Mouse (Mus musculus) spleen, adult 12 weeks (tissue): ENCODE results near the gene Loxl4.

ENCODE experiments used
- DNase-seq: peaks from one replicate; pipeline ENCODE4 v3.0.0; 2022; ENCODE audit warnings: low spot score

Loxl4 gene

DNA sequence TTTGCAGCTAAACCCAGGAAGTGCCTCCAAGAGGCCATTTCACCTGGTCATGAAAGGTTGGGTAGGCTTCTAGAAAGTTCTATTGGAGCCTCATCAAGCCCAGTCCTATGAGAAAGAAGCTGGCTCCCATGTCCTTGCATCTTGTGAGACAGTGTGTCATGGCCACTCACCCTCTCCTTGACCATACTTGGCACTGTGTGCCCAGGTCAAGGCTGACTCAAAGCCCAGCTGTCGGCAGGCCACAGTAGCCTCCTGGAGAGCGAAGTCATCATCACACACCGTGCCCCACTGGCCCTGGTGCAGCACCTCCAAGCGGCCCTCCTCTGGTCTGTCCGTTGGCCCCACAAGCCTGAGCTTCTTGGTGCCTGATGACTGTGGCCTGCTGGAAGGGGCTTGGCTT is 4.5 kb downstream of the Loxl4 start:
- no peak for DNase-seq

DNA sequence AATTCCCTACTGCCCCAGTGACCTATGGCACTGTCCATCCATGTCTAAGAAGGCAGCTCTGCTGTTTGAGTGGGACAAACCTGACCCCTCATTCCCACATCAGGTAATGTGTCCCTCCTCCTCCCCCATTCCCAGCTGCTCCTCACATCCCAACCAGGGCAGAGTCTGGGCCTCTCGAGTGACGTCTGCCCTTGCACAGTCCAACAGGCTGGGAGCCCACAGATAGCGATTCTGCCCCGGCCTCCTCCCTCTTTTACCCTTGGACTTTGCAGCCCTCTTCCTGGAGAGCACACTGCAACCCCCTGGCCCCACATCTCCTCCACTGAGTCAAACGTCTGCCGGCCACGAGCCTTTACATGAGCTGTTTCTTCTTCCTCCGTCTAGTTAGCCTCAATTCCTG is 10.0 kb downstream of the Loxl4 start:
- DNase-seq, result no peak

DNA sequence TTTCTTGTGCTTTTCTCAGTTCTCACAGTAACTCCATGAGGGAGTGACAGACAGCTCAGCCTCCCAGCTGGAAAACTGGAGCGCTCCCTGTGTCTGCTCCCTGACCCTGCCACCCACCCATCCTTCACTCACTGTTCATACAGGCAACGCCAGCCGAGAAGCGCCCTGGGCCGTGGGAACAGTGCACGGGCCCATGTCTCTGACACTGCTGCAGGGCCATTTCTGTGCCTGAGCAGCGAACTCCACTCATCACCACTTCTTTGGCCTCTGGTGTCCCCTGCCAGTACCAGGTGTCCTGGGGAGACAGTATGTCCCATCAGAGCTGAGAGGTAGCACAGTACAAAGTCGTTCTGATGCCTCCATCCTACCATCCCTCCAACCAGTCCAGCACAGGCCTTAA is 10.6 kb downstream of the Loxl4 start:
- no peak for DNase-seq

DNA sequence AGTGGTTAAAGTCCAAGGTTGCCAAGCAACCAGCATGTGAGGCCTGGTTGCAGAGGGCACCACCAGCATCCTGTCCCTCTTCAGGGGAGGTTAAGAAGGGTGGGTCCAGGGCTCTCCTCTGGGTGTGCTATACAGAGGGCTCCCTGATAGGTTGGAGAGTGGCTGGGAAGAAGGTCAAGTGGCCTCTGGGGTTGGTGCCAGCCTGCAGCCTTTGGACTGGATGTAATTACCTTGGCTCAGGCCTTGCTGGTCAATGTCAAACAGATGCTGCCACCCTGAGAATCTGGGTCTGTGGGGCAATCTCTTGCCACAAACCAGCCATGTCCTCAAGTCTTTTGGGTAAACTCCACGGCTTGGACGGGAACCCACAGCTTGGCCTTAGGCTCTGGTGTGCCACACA is 11.2 kb downstream of the Loxl4 start:
- no peak for DNase-seq

DNA sequence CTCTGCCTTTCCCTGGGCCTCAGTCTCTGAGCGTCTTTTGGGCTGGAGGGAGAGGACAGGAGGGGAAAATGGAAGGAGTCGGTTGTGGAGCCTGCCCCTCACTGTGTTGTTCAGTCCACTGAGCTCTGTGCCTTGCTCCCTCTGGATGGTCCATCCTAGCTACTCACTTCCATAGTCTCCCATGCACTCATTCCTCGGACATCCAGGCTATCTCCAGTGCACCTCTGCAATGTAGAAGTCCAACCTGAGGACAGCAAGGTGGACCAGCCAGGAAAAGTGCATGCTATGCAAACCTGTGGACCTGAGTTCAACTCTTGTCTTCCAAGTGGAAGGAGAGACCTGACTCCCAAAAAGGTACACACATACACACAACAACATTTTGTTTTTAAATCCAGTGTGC is 12.0 kb downstream of the Loxl4 start:
- no peak for DNase-seq

DNA sequence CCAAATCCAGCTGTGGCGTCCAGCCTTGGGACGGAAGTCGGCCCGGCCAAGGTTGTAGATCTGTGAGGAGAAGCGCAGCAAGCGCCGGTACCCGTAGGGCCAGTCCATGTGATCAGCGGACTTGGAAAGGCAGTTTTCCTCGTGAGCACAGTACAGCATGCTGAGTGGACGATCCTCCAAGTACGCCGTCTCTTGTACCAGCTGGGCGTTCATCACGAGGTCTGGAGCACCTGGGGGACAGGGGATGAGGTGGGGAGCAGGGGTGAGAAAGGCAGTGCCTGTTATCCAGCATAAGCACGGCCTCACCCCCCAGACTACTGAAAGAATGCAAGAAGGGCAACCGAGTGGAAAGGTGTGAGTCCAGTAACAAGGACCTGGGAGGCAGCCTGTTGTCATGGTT is 12.7 kb downstream of the Loxl4 start:
- DNase-seq, result no peak

DNA sequence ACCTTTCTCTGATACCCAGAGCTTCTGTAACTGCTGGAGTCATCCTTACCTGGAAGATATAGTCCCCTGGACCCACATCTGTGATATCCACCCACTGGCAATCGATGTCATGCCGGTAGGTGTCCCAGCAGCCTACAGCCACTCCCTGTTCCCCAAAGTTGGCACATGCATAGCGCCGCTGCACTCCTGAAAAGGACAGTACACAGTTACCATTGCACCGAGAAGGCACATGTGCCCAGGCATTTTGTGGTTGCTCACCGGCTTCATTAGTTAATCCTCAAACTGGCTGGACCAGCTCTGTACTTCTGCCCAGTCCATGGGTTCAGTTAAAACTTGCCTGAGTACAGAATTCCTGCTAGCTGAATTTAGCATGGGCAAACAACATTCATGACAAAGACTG is 14.7 kb downstream of the Loxl4 start:
- no peak for DNase-seq

DNA sequence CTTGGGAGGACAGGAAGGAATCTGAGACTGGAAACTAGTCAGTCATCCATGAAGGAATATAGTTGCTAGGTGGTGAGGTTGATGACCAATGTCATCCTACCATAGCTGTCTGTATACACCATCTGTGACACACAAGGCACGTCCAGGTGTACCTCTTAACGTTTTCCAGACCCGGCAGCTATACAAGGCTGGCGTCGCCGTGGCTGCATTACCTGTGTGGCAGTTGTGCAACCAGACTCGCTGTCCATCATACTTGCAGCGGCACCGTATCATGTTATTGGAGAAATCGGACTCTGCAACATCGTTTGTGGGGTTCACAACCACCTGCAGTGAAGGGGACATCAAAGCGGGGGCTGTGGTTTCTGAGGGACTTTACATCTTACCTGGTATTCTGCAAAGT is 15.3 kb downstream of the Loxl4 start:
- DNase-seq, result no peak

DNA sequence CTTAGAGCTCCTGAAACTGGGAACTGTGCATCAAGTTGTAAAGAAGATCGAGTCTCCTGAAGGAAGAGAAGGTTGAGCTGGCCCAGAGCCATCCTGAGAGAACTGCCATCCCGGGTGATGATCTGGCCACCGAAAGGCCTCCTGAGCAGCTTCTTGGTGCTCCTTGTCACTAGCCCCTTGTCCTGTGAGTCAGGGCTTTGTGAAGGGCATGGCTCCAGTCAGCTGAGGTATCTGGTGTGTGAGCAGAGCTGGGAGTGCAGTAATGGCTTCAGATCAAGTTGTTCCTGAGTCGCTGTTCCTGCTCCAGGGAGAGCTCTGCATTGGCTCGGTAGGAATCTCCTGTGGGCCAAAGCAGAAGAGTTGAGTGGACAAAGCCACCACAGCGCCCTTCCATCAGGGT is 17.5 kb downstream of the Loxl4 start:
- no peak for DNase-seq

DNA sequence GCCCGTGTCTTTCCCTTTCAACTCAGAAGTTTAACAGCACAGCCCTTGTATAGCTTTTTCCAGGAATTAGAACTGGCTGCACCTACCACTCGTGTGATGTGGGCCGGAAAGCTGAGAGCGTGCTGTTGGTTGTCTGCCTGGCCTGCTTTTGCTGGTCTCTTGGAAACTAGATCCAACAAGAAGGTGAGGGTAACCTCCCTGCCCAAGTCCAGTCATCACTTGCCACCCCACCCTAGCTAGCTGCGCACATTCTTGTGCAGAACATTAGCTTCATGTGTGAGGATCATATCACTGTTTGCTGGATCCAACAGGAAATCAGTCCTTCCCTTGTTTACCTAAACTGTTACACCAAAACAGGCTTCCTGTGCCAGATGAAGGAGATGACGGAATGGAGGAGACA is 19.2 kb downstream of the Loxl4 start:
- DNase-seq, result no peak

DNA sequence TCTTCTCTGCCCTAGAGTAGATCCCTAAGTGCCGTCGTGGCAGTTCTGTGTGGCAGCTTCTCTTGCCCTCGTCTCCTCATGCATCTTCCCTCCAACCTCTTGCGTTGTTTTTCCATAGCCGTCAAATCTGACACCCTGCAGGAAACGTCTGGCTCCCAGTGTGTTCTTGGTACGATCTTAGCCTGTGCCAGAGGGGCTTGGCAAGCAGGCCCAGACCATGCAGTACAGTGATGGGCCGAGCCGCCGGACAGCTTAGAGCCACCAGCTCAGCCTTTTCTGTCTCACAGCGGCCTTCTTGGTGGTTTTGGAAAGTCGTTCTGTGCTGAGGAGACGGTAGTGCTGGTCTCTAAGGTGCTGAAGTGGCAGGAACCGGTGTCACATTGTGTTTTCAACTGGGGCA is 21.1 kb downstream of the Loxl4 start:
- DNase-seq, result no peak

DNA sequence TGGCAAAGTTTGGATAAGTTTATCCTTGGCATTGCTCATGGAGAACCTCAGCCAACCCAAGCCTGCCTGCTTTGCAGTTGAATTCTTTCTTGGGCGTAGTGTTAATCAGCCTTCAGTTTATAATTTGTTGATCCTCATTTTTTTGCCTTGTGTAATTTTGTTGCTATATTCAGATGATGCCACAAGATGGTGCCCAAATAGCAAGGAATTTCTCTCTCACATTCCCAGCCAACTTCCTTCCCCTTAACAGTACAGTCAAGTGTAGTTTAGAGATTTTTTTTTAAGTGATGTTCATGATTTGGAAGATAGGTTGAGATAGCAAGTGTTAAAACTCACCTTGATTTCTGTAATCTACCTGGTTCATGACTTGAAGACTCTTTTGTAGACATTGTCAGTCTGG is 23.4 kb downstream of the Loxl4 start:
- DNase-seq, result no peak

DNA sequence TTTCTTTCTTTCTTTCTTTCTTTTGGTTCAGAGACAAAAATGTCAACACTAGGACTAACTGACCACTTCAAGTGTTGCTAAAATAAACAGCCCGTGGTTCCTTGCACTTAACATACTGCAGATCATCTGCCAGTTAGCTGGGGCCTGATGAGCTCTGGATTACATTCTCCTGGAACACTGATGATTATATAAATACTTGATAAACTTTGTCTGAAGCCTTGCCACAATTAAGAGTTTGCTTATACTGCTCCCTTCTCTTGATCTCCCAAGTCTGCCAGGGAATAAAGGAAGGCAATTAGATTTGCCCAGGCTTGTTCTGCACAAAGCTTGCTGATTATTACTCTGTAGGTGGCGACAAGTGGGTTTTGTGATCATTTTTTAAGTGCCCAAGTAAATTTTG is 24.9 kb downstream of the Loxl4 start:
- no peak for DNase-seq

DNA sequence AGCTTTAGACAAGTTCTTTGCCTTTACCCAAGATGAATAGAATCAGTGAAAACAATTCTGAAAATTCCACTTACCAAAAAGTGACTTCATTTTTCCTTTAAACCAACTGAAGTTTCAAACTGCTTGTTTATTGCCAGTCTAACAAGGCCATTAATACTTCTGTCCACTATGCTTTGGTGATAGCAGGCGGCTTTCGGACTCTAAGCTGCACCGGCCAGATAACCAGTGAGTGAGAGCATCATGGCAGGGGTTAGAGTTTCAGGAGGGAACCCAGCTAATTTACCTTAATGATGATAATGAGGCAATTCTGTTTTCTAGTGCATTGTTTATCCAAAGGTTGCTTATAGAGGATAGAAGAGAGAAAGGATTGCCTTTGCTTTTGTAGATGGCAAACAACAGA is 28.4 kb downstream of the Loxl4 start:
- no peak for DNase-seq

DNA sequence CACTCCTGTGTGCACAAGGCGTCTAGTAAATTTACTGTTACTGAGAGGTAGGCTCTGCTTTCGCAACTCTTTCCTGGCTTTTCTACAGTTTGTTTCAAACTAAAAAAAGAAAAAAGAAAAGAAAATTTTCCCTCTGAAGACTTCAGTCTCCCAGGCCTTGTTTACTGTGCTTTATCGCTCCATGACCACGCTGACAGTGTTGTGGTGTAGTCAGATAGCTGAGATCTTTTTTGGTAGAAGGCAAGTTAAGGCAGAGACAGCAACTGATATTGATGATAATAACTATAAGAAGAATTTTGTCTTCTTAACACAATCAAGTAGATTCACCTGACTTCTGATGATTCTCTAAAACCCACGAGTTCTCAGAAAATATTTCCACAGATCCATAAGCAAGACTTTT is 28.9 kb downstream of the Loxl4 start:
- DNase-seq, result no peak

DNA sequence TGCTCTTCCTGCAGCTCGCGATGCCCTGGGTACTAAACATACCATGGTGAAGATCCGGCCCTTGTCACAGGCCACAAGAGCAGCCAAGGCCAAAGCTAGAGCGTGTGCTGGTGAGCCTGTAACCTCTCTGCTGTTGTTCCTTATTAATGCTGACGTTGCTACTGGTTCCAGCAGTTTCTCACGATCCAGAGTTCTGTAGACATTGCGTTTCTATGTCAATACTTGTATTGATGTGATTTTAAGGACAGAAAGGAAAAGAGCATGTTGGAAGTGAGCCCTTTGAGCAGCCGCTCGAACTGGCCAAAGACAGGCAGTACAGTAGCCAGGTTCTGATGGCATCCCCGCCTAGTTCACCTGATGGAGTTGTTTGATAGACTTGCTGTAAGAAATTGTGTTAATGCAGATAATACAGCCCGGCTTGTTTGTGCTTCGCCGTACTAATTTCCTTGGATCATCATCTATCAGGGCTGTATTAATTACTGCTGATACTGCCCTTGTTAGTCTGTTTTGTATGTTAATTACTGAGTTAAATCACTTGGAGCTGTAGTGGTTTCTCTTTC is 29.7 kb downstream of the Loxl4 start:
- no peak for DNase-seq

DNA sequence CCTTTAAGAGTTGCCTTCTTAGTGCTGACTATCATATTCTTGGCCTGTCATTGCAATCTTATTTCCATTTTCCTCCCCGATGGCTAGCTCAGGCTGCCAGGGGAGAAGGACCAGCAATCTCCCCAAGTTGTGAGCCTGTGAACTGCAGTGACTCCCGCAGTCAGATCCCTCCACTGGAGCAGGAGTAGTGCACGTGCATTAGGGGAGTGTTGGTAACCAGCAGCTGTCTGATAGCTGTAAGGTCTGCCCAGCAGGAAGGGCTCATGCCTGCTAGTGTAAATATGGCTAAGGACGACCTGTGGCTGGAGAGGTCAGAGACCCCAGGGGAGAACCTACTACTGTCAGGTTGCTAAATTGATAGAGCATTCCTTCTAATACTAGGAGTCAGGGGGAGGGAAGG is 31.9 kb downstream of the Loxl4 start:
- DNase-seq, result no peak

DNA sequence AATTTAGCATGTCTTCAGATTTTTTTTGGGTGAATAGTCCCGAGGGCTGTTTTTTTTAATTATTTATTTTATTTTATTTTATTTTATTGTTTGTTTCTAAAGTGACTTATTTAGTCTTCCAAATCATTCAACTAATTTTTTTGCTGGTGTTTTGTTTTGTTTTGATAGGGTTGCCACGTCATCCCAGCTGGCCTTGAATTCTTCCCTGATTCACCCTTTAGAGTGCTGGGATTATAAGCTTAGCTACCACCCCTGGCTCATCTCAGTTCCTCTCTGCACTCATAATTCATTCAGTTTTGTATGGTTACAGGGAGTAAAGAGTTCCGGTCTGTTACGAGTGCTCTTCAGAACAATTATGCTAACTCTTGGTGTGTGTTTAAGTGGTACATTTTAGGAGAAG is 34.0 kb downstream of the Loxl4 start:
- no peak for DNase-seq

DNA sequence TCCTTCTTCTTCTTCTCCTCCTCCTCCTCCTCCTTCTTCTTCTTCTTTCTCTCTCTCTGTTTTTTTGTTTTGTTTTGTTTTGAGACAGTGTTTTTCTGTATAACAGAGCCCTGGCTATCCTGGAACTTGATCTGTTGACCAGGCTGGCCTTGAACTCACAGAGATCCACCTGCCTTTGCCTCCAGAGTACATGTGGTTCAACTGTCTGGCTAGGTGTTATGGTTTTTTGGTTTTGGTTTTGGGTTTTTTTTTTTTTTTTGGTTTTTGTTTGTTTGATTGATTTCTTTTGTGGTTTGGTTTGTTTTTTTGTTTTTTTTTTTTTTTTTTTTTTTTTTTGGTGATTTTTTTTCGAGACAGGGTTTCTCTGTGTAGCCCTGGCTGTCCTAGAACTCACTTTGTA is 35.8 kb downstream of the Loxl4 start:
- DNase-seq, result no peak

DNA sequence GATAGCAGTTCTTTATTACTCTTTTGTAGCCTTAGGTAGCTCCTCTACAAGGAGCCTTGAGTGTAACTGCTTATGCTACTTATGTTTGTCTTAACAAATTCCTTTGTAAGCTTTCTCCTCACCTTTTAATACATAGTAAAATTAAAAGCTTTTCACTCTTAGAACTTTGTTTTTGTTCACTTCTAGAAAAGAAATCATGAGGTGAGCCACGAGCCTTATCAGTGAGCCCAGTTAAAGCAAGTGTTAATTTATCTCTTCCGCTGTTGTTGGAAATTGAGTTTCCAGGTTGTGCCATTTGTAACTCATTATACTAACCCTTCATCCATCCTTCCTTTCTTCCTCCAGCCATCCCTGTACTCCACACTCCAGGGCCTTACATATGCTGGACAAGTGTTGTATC is 37.3 kb downstream of the Loxl4 start:
- no peak for DNase-seq

DNA sequence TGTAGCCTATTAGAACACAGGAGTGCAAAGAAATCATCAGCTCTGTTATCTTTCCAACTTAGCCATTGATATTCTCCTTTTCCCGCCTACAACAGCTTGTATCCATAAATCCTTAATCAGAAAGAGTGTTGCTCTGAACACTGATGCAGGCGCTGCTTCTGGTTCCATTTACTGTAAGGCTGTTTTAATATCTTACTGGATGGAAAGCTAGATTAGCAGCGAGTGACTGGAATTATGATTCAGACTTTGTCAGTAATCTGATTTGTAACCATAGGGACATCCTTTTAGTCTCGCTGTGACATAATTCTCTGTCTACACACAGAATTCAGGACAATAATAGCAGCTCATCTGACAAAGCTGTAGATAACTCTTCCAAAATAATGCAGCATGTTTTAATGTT is 41.3 kb downstream of the Loxl4 start:
- DNase-seq, result no peak

DNA sequence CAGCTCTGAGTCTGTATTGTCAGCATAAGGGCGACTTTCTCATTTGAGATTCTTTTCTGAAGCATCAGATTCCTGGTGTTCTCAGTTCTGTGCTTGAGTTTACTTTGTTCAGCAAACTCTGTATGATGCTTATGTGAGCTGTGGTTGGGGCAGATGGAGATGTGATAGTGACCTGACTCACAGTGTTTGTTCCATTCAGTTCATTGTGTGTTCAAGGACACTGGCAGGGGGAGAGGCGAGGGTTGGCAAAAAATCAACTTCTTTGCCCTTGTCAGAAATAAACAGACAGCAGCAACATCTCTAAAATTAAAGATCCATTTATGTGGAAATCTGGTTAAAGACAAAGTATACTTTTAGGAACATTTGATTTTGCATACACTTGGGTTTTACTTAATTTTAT is 43.5 kb downstream of the Loxl4 start:
- no peak for DNase-seq

DNA sequence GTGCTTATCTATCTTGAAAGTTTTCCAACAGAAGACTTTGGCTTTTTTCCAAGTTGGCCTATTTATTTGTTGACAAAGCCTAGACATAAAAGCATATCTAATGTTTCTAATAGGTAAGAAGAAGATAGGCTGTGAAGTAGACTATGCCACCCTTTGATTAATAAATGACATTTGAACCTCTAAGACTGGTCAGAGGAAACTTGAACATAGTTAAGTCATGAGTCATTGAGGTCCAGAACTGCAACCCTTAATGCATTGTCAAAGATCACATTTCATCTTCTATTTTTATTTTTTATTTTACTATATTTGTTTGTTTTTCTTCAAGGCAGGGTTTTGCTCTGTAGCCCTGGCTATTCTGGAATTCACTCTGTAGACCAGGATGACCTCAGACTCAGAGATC is 45.6 kb downstream of the Loxl4 start:
- DNase-seq, result no peak

DNA sequence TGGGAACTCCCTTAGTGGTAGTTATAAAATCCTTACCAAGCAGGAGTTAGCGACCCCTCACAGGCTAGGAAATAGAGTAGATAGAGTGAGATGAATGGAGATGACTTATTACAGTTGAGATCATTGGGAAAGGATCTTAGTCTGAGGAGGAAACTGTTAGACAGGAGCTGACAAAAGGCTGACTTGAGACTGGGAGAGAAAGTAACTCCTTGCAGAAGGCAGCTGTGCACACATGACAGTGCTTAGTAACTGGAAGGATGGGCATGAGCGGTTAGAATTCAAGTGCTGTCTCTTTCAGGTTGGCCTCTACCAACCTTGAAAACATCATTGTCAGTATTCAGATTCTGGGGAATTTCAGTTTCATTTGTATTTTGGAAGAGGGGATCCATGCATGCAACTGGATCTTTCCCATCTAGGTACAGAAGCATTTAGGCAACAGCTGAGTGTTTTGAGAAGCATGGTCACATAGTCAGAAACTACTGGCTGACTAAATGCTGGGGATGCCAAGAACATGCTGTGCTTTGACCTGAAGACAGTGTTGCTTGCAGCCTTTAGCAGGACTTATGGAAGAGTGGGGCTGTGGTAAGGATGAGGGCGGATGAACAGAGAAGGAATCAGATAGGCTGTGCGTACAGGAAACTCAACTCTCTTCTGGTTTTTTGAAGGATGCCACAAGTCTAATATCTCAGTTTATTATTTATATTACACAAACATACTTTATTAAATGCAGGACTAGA is 46.2 kb downstream of the Loxl4 start:
- no peak for DNase-seq
